Mouse (Mus musculus): Measurements from ENCODE around the gene Zfp1.
A peak's percentile ranks its signal among the peaks of the same experiment; 100 is the strongest.

The Zfp1 gene

DNA sequence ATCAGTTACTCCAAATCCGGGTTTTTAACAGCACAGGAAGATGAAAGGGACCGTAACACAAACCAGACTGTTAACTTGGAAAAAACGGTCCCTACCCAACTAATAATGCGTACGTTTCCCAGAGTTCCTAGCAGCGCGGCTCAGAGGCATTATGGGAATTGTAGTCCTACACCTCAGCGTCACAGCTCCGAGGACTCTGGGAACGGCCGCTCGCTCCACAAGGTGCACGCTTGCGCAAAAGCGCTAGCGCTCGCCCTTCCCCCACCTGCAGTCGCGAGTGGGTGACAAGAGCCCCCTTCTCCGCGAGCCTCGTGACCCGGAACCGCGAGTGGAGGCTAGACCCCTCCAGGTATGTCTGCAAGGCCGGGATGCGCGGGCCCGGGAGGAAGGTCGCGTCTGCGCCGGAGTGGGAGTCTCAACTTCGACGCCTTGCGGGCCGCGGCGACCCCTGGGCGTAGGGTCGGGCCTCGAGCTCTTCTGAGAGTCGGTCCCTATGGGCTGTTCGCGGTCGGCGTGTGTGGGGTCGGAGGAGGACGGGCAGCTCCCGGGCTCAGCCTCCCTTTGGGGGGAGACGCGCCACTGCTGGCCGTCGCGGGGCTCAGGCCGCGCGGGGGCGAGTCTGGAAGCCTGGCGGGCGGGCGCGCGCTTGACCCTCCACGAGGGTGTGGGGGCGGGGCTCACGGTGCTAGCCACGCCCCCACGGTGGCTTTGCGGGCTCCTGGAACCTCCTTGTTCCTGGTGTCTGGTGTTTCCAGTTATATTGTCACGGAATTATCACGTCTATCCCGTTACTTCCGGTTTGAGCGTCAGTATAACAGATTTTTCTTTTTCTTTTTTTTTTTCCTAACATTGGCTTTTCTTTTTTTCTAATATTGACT lies at the start of gene Zfp1:
Gene Zfp1 (plus strand): TSS at position 138 of the 878 bp plus-strand sequence.
- DNase-seq (ENCODE audit: low spot score): peak; percentile 99

- DNase-seq (ENCODE audit: low spot score): no peak
Measured at GRCm38 (mm10) chr8:111594044-111594840, 49.0 kb upstream of the Zfp1 start.

DNA sequence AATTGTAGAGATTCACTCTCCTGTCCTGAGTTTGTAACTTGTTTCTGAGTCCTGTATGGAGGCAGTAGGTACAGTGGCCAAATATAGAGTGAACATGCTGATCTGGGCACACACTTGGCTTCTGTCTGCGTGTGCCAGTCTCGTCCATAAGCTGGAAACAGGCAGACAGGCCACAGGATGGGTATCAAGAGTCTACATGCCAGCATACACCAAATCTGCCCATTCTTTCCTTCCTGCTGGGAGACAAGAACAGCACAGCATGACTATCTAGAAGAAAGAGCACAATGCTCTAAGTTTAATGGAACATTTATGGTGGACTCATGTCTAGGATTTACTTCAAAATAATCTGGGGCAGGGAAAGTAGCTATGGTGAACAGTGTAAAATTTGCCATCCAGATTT lies 48.2 kb upstream of the Zfp1 start:
- DNase-seq (ENCODE audit: low spot score): no peak

GRCm38 (mm10) chr8:111595712-111596484 lies 47.3 kb upstream of the Zfp1 start:
- DNase-seq (ENCODE audit: low spot score): peak; percentile 96

DNA sequence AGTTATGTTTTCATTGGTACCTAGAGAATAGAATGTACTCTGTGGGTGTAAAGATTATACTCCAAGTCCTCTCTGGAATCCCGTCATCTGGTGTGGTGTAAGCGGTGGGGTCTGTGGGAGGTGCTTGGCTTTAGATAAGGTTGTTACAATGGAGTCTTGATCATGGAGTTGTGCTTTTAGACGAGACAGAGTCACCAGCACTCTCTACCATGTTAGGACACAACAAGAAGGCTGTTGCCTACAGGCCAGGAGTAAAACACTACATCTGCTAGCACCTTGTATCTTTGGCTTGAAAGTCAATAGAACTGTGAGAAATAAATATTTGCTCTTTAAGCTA lies 46.7 kb upstream of the Zfp1 start:
- DNase-seq (ENCODE audit: low spot score): no peak

GRCm38 (mm10) chr8:111597310-111597709 lies 45.9 kb upstream of the Zfp1 start:
- DNase-seq (ENCODE audit: low spot score): peak; percentile 53

- DNase-seq (ENCODE audit: low spot score): peak; percentile 48
Measured at GRCm38 (mm10) chr8:111599707-111600444, 43.3 kb upstream of the Zfp1 start.

- DNase-seq (ENCODE audit: low spot score): no peak
Measured at GRCm38 (mm10) chr8:111602050-111602449, 41.2 kb upstream of the Zfp1 start.

GRCm38 (mm10) chr8:111604986-111605385 lies 38.2 kb upstream of the Zfp1 start:
- DNase-seq (ENCODE audit: low spot score): no peak

DNA sequence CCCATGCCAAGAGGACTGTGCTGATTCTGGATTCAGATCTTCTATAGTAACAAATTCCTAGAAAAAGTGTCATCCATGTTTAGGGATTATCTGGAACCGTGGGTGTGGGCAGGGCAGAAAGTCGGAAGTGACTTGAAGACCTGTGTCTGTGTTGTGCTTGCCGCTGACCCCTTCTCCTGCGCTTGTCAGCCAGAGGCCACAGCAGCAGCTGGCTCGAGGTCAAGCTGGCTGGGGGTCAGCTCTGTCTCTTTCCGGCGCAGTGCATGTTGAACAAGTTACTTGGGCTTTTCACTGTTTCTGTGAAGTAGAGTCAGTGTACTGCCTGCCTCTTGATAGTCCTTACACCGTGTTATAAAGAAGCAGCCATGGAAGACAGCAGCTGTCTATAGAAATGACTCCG lies 36.2 kb upstream of the Zfp1 start:
- DNase-seq (ENCODE audit: low spot score): no peak

DNA sequence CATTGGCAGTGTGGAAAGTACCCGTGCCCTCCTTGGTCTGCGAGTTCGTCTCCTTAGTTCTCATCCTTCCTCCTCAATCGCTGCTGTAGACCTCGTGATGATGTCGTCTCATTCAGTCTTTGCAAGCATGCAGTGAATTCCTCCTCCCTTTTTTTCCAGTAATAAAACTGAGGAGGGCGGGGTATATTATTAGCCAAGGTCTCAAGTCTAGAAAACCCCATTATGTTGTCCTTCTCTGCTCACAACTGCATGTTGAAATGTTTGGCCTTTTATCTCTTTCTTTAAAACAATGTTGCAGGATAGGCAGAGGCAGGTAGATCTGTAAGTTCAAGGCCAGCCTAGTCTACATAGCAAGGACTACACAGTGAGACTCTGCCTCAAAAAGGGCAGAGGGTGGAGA lies 35.8 kb upstream of the Zfp1 start:
- DNase-seq (ENCODE audit: low spot score): no peak

DNA sequence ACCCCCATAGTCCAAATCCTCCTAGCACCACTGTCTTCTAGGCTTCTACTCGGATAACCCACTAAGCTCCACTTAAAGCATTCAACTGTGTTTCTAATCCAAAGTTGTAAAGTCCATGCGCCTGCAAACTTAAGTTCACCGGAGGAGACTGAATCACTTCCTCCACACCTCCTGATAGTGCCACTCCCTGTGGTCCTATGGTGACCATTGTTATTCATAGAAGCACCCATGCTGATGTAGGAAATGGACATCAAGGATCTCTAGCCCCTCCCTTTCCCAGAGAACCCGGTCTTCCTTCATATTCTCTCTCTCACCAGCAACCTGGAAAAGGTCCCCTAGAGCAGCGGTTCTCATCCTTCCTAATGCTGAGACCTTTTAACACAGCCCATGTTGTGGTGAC lies 30.0 kb upstream of the Zfp1 start:
- no peak for DNase-seq (ENCODE audit: low spot score)

GRCm38 (mm10) chr8:111614786-111615701 lies 28.2 kb upstream of the Zfp1 start:
- no peak for DNase-seq (ENCODE audit: low spot score)

- no peak for DNase-seq (ENCODE audit: low spot score)
Measured at GRCm38 (mm10) chr8:111617812-111618211, 25.4 kb upstream of the Zfp1 start.

GRCm38 (mm10) chr8:111618273-111618672 lies 24.9 kb upstream of the Zfp1 start:
- no peak for DNase-seq (ENCODE audit: low spot score)

DNA sequence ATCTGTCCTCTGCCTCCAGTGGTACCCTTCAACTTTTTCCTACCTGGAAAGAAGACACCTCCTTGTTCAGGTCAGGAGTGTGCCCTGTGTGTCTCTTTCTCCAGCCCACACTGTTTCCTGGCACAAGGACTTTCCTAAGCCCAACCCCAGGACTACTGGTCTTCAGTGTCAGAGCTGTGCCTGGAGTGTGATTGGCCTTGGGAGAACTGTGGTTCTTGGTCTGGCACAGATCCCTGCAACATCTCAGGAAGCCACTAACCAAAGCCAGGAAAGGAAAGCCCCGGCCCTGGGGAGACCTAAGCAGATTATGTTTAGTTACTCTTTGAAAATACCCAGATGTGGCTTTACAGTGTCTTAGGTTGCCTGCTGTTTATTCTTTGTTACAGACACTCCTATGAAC lies 23.3 kb upstream of the Zfp1 start:
- DNase-seq (ENCODE audit: low spot score): peak; percentile 97

- DNase-seq (ENCODE audit: low spot score): no peak
Measured at GRCm38 (mm10) chr8:111622104-111622503, 21.1 kb upstream of the Zfp1 start.

DNA sequence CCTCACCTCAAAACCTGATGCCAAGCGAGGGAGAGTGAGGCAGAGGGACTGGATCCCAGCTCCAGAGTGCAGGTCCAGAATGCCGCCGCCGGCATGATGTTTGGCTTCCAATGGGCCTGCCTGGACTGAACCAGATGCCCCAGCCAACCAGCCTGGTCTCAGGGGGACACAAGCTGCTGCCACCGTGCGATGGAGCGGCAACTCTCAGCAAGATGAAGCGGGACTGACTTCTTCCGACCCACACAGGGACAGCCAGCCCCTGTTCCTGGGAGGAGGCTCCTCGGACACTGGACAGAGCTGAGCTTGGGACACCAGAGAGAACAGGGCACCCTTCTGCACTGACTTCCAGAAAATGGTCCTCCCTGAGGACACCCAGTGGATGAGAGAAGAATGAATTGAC lies 20.6 kb upstream of the Zfp1 start:
- DNase-seq (ENCODE audit: low spot score): peak; percentile 55

GRCm38 (mm10) chr8:111624081-111624852 lies 18.9 kb upstream of the Zfp1 start:
- DNase-seq (ENCODE audit: low spot score): peak; percentile 89

- no peak for DNase-seq (ENCODE audit: low spot score)
Measured at GRCm38 (mm10) chr8:111624853-111625221, 18.4 kb upstream of the Zfp1 start.

Measured in MN1 (cell line).